Mouse (Mus musculus) forebrain, postnatal 0 days (tissue): ENCODE data around the gene Plau. TPM values are rescaled to one million over a fixed set of nuclear protein-coding genes. Genes with fewer than 3 reads are reported as not detected.

Experiments used
- ATAC-seq: fragments of 200-750 bp; cut with Nextera tagmentation; 2 replicates; pipeline ENCODE4 v1.8.0; 2017; ENCODE audit warnings: mild to moderate bottlenecking, moderate library complexity
- DNase-seq: peaks from one replicate; pipeline ENCODE4 v3.0.0-alpha.2; 2015
- H3K27ac ChIP-seq: fragments of 300-500 bp; sonication (generic); 2 replicates; pipeline ENCODE4 v1.5.1; 2014; ENCODE audit warnings: low read depth, mild to moderate bottlenecking, antibody characterized with exemption, low read length, moderate library complexity, mixed read lengths
- H3K27me3 ChIP-seq: fragments of 300-500 bp; sonication (generic); 2 replicates; pipeline ENCODE4 v1.6.1; 2014; ENCODE audit warnings: mild to moderate bottlenecking, low read length, mixed read lengths; ENCODE audit not compliant: insufficient read depth
- H3K36me3 ChIP-seq: fragments of 300-500 bp; sonication (generic); 2 replicates; pipeline ENCODE4 v1.6.1; 2014; ENCODE audit warnings: mild to moderate bottlenecking, moderate library complexity; ENCODE audit not compliant: insufficient read depth
- H3K4me1 ChIP-seq: fragments of 300-500 bp; sonication (generic); 2 replicates; pipeline ENCODE4 v1.6.1; 2014; ENCODE audit warnings: antibody characterized with exemption; ENCODE audit not compliant: insufficient read depth
- H3K4me2 ChIP-seq: fragments of 300-500 bp; sonication (generic); 2 replicates; pipeline ENCODE4 v1.6.1; 2014; ENCODE audit warnings: low read depth, mild to moderate bottlenecking, moderate library complexity
- H3K4me3 ChIP-seq: fragments of 300-500 bp; sonication (generic); 2 replicates; pipeline ENCODE4 v1.5.1; 2014; ENCODE audit warnings: low read depth, low read length, mixed read lengths
- H3K9ac ChIP-seq: fragments of 300-500 bp; sonication (generic); 2 replicates; pipeline ENCODE4 v1.6.1; 2014; ENCODE audit warnings: mild to moderate bottlenecking
- H3K9me3 ChIP-seq: fragments of 300-500 bp; sonication (generic); 2 replicates; pipeline ENCODE4 v1.6.1; 2016; ENCODE audit warnings: low read length
- CTCF ChIP-seq: sonication (generic); IDR thresholded peaks from 2 replicates; pipeline ENCODE4 v1.5.1; 2016; ENCODE audit warnings: antibody characterized with exemption, control low read depth, low read depth
- WGBS: fragments of 180-500 bp; shearing (Covaris S2); extraction: QIAGEN DNeasy Blood & Tissue Kit; methylation state at CpG from one replicate; pipeline ENCODE4 v1.1.7; 2014; 5-methylcytosine and 5-hydroxymethylcytosine counted together
- polyA plus RNA-seq: library from polyadenylated mRNA; unstranded; fragments of >200 nt; fragmentation: Nextera tagmentation; extraction: Ambion mirVana; gene quantifications from 2 replicates; pipeline ENCODE4 v1.2.1, GENCODE M21; 2015
- total RNA-seq: library from RNA; depleted of rRNA; stranded (reverse); fragments of >200 nt; gene quantifications from 2 replicates; pipeline ENCODE4 v1.2.3, GENCODE M21; 2014

Gene Plau
- total and polyA plus RNA-seq, 2 experiments from 2014 or later, result 0.44 to 1.1 TPM

GRCm38 (mm10) chr14:20871495-20871894, 35.0 kb downstream of the Plau start:
- Histone ChIP-seq H3K27me3 (no peaks in the 10 kb centered on the region), H3K4me2 (no peak overlapping the region), H3K4me1 (no peaks in the 10 kb centered on the region), H3K27ac (no peak overlapping the region), H3K36me3 (no peaks in the 10 kb centered on the region), H3K9ac (no peak overlapping the region), H3K9me3 (no peaks in the 10 kb centered on the region), H3K4me3 (no peak overlapping the region)
- WGBS, result 86% methylated on average over 1 of the region's 1 CpGs
- ATAC-seq, result no peak
- no peak for DNase-seq
- TF ChIP-seq CTCF, result no peak

GRCm38 (mm10) chr14:20873307-20873706, 36.8 kb downstream of the Plau start:
- Histone ChIP-seq H3K36me3 (no peaks in the 10 kb centered on the region), H3K27me3 (no peaks in the 10 kb centered on the region), H3K9ac (no peak overlapping the region), H3K9me3 (no peaks in the 10 kb centered on the region), H3K4me3 (no peak overlapping the region), H3K4me2 (no peak overlapping the region), H3K27ac (no peak overlapping the region), H3K4me1 (no peaks in the 10 kb centered on the region)
- ATAC-seq (peak; percentile 50; the same call in 1 of the 2 replicates), DNase-seq (peak; percentile 91)
- TF ChIP-seq CTCF, result peak; percentile 97
- 1% methylated on average over 8 of the region's 8 CpGs for WGBS

- no peak overlapping the region for H3K4me2 ChIP-seq
- no peaks in the 10 kb centered on the region for H3K9me3 ChIP-seq
- no peak overlapping the region for H3K9ac ChIP-seq
- H3K4me3 ChIP-seq, result no peak overlapping the region
- no peak for TF ChIP-seq CTCF
- WGBS, result 52% methylated on average over 6 of the region's 6 CpGs
- no peaks in the 10 kb centered on the region for H3K4me1 ChIP-seq
- ATAC-seq (no peak), DNase-seq (no peak)
- no peak overlapping the region for H3K27ac ChIP-seq
- no peaks in the 10 kb centered on the region for H3K36me3 ChIP-seq
- H3K27me3 ChIP-seq, result no peaks in the 10 kb centered on the region
Observed at GRCm38 (mm10) chr14:20873931-20874330, 37.5 kb downstream of the Plau start.

GRCm38 (mm10) chr14:20884691-20885090, 48.2 kb downstream of the Plau start:
- no peaks in the 10 kb centered on the region for H3K36me3 ChIP-seq

GRCm38 (mm10) chr14:20885091-20885888, 48.8 kb downstream of the Plau start:
- Histone ChIP-seq H3K36me3 (no peaks in the 10 kb centered on the region), H3K4me1 (no peaks in the 10 kb centered on the region), H3K27me3 (no peaks in the 10 kb centered on the region), H3K9me3 (no peaks in the 10 kb centered on the region), H3K9ac (no peak overlapping the region), H3K27ac (no peak overlapping the region), H3K4me3 (no peak overlapping the region), H3K4me2 (no peak overlapping the region)
- 32% methylated on average over 10 of the region's 10 CpGs for WGBS
- DNase-seq (no peak), ATAC-seq (no peak)
- no peak for TF ChIP-seq CTCF

More at GRCm38 (mm10) chr14:20884691-20885090, 48.2 kb downstream of the Plau start:
- no peak for TF ChIP-seq CTCF
- whole genome bisulfite sequencing, result 80% methylated on average over 5 of the region's 5 CpGs
- ATAC-seq, result no peak
- H3K4me1 ChIP-seq, result no peaks in the 10 kb centered on the region
- H3K4me3 ChIP-seq, result no peak overlapping the region
- no peak for DNase-seq
- no peak overlapping the region for H3K27ac ChIP-seq
- H3K27me3 ChIP-seq, result no peaks in the 10 kb centered on the region
- H3K9me3 ChIP-seq, result no peaks in the 10 kb centered on the region
- H3K4me2 ChIP-seq, result no peak overlapping the region
- no peak overlapping the region for H3K9ac ChIP-seq

GRCm38 (mm10) chr14:20886266-20886665, 49.8 kb downstream of the Plau start:
- no peak for ATAC-seq
- no peak overlapping the region for H3K4me3 ChIP-seq
- DNase-seq, result no peak
- H3K9me3 ChIP-seq, result no peaks in the 10 kb centered on the region
- H3K4me1 ChIP-seq, result no peaks in the 10 kb centered on the region
- H3K27me3 ChIP-seq, result no peaks in the 10 kb centered on the region
- TF ChIP-seq CTCF, result peak; percentile 31; the same call in 1 of the 2 replicates
- WGBS, result 25% methylated on average over 4 of the region's 4 CpGs
- H3K36me3 ChIP-seq, result no peaks in the 10 kb centered on the region
- H3K9ac ChIP-seq, result no peak overlapping the region
- H3K4me2 ChIP-seq, result no peak overlapping the region
- H3K27ac ChIP-seq, result no peak overlapping the region

GRCm38 (mm10) chr14:20887541-20888085, 51.2 kb downstream of the Plau start:
- Histone ChIP-seq H3K27me3 (no peaks in the 10 kb centered on the region), H3K4me1 (no peaks in the 10 kb centered on the region), H3K4me3 (no peak overlapping the region), H3K27ac (no peak overlapping the region), H3K9me3 (no peaks in the 10 kb centered on the region), H3K9ac (no peak overlapping the region), H3K36me3 (no peaks in the 10 kb centered on the region), H3K4me2 (no peak overlapping the region)
- 87% methylated on average over 7 of the region's 7 CpGs for WGBS
- DNase-seq, result no peak
- no peak for ATAC-seq
- TF ChIP-seq CTCF, result no peak
